Mouse (Mus musculus) layer of hippocampus, adult 9-10 months (tissue): Measurements from ENCODE around the gene Lad1.

Source experiments
- DNase-seq: peaks from one replicate; pipeline ENCODE4 v3.0.0; 2022; ENCODE audit warnings: low spot score

Gene Lad1

GRCm38 (mm10) chr1:135818481-135819086, at the start of gene Lad1:
TSS of gene Lad1 (plus strand) at chr1:135818598.
- DNase-seq, result no peak

GRCm38 (mm10) chr1:135770237-135770636, 48.2 kb upstream of the Lad1 start:
- no peak for DNase-seq

- DNase-seq, result no peak
Observed at GRCm38 (mm10) chr1:135770896-135771572, 47.4 kb upstream of the Lad1 start.

GRCm38 (mm10) chr1:135771573-135771970, 46.8 kb upstream of the Lad1 start:
- no peak for DNase-seq

- no peak for DNase-seq
Observed at GRCm38 (mm10) chr1:135776596-135776995, 41.8 kb upstream of the Lad1 start.

- DNase-seq, result no peak
Observed at GRCm38 (mm10) chr1:135777046-135777445, 41.4 kb upstream of the Lad1 start.

- DNase-seq, result no peak
Observed at GRCm38 (mm10) chr1:135778780-135779535, 39.4 kb upstream of the Lad1 start, which contains the start of gene Tnni1. TSS of gene Tnni1 (plus strand) at chr1:135779434.

GRCm38 (mm10) chr1:135780649-135781048, 37.7 kb upstream of the Lad1 start:
- no peak for DNase-seq

- peak; percentile 47 for DNase-seq
Observed at GRCm38 (mm10) chr1:135781220-135781619, 37.2 kb upstream of the Lad1 start.

- no peak for DNase-seq
Observed at GRCm38 (mm10) chr1:135782816-135783215, 35.6 kb upstream of the Lad1 start.

- DNase-seq, result no peak
Observed at GRCm38 (mm10) chr1:135787799-135788198, 30.6 kb upstream of the Lad1 start.

- no peak for DNase-seq
Observed at GRCm38 (mm10) chr1:135788708-135789107, 29.7 kb upstream of the Lad1 start.

GRCm38 (mm10) chr1:135789815-135790214, 28.6 kb upstream of the Lad1 start:
- DNase-seq, result no peak

GRCm38 (mm10) chr1:135792143-135792939, 26.1 kb upstream of the Lad1 start:
- DNase-seq, result no peak

- DNase-seq, result no peak
Observed at GRCm38 (mm10) chr1:135793370-135794215, 24.8 kb upstream of the Lad1 start.

- DNase-seq, result no peak
Observed at GRCm38 (mm10) chr1:135794216-135795134, 23.9 kb upstream of the Lad1 start.

GRCm38 (mm10) chr1:135798492-135798891, 19.9 kb upstream of the Lad1 start:
- DNase-seq, result no peak

GRCm38 (mm10) chr1:135799109-135799627, 19.2 kb upstream of the Lad1 start:
- no peak for DNase-seq

- DNase-seq, result no peak
Observed at GRCm38 (mm10) chr1:135800192-135800950, 18.0 kb upstream of the Lad1 start.
